Mouse (Mus musculus) limb, embryonic 10.5 days (tissue): ENCODE results near the gene Fem1a. TPM values are rescaled to one million over a fixed set of nuclear protein-coding genes. Genes with fewer than 3 reads are reported as not detected.

Experiments
- DNase-seq: peaks from one replicate; pipeline ENCODE4 v3.0.0-alpha.2; 2017; ENCODE audit warnings: low spot score
- H3K27ac ChIP-seq: fragments of 300-500 bp; sonication (generic); 2 replicates; pipeline ENCODE4 v1.5.1; 2016; ENCODE audit warnings: mild to moderate bottlenecking
- H3K27me3 ChIP-seq: fragments of 300-500 bp; sonication (generic); 2 replicates; pipeline ENCODE4 v1.6.1; 2016; ENCODE audit warnings: low read depth, mild to moderate bottlenecking; ENCODE audit not compliant: poor library complexity, severe bottlenecking
- H3K36me3 ChIP-seq: fragments of 300-500 bp; sonication (generic); 2 replicates; pipeline ENCODE4 v1.6.1; 2016; ENCODE audit warnings: mild to moderate bottlenecking, moderate library complexity
- H3K4me1 ChIP-seq: fragments of 300-500 bp; sonication (generic); 2 replicates; pipeline ENCODE4 v1.6.1; 2016
- H3K4me3 ChIP-seq: fragments of 300-500 bp; sonication (generic); 2 replicates; pipeline ENCODE4 v1.5.1; 2016; ENCODE audit warnings: mild to moderate bottlenecking, moderate library complexity
- H3K9me3 ChIP-seq: fragments of 300-500 bp; sonication (generic); replicated peaks from 2 replicates; pipeline ENCODE4 v1.6.1; 2016; ENCODE audit warnings: mild to moderate bottlenecking
- whole genome bisulfite sequencing: fragments of 180-500 bp; shearing (Covaris S2); methylation state at CpG from one replicate; pipeline ENCODE4 v1.1.7; 2016; 5-methylcytosine and 5-hydroxymethylcytosine counted together
- polyA plus RNA-seq: library from polyadenylated mRNA; unstranded; fragments of >200 nt; fragmentation: Nextera tagmentation; extraction: Ambion mirVana; gene quantifications from 2 replicates; pipeline ENCODE4 v1.2.1, GENCODE M21; 2016

The Fem1a gene
- polyA plus RNA-seq, 1 experiment from 2014 or later = 14.6 TPM

DNA sequence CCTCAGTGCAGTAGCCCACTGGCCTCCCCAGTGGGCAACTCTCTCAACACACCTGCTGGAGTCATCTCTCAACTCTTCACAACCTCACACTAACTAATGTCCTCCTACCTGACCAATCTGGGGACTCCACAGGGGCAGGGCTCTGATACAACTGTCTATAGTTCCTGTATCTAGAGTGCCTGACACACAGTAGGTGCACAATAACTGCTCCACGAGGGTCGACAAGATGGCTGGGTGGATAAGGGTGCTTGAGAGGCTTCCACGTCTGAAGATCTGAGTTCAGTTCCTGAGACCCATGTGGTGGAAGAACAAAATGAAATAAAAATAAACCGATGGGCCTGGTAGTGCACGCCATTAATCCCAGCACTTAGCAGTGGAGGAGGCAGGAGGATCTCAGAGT is 17.4 kb downstream of the Fem1a start:
- Histone ChIP-seq H3K27me3 (no peaks in the 10 kb centered on the region), H3K4me1 (peaks cover 37% of the 10 kb centered on the region), H3K27ac (no peak overlapping the region), H3K4me3 (no peak overlapping the region), H3K9me3 (no peaks in the 10 kb centered on the region), H3K36me3 (peaks cover 44% of the 10 kb centered on the region)
- no peak for DNase-seq
- WGBS = 90% methylated on average over 5 of the region's 5 CpGs

DNA sequence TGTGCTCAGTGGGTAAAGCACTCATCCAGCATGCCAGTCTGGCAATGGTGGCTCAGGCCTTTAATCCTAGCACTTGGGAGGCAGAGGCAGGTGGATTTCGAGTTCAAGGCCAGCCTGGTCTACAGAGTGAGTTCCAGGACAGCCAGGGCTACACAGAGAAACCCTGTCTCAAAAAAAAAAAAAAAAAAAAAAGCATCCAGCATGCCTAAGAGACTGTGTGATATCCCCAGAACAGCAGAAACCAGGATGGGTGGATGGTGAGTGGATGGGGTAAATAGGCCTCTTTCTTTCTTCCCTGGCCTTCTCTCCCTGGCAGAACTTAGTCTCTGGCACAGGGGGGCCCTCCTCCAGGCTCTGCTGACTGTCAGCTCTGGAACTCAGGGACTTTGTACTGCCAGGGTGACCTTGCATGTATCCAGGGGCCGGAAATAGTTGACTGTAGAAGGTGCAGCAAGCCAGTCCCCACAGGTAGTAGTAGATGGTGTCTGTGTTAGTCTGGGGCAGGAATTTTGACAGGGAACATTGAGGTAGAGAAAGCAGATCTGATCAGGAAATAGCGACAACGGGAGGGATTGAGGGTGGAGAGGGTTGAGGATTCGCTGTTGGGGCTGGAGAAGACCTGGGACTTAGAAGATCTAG is 19.4 kb downstream of the Fem1a start:
- H3K36me3 ChIP-seq = peaks cover 48% of the 10 kb centered on the region
- peak overlapping the region; percentile 81 for H3K27ac ChIP-seq
- no peak for DNase-seq
- H3K4me3 ChIP-seq = peak overlapping the region; percentile 60
- H3K9me3 ChIP-seq = no peaks in the 10 kb centered on the region
- H3K4me1 ChIP-seq = peaks cover 37% of the 10 kb centered on the region
- 31% methylated on average over 5 of the region's 5 CpGs for WGBS
- H3K27me3 ChIP-seq = no peaks in the 10 kb centered on the region

DNA sequence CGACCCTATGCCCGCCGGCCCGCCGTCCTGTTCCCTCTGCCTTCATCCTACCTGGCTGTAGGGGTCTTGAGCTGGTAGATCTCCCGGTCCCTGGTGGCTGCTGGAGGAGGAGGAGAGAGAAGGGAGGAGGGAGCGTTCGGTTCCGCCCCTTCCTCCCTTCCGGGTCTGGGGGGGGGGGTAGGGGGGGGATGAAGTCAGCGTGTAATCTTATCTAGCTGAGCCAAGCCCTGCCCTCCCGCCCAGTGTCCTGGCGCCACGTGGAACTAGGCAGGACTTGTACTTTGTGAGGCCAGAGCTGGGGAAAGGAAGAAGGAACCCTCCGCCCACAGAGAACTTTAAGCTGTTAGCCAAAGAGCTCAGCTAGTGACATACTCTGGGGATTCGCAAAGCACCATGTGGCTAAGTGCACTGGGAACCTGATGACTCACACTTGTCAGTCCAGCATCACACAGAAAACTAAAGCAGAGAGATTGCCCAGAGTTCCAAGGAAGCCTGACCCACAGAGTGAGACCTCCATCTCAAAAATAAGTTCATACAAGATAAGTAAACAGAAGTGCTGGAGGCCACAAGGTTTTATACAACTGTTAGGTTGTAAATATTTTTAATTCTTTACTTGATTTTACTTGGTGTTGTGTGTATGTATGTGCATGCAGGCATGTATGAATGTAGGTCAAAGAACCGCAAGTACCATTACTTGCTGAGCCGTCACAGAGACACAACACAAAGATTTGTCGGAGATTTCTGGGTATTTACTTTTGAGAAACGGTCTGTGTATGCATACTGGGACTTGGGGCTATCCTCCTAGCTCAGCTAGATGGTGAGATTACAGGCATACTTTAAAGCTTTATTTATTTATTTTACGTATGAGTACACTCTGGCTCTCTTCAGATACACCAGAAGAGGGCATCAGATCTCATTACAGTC is 20.3 kb downstream of the Fem1a start, which contains the start of gene Ticam1:
Gene Ticam1, minus strand, starts transcription at position 144 of the 924 bp plus-strand sequence.
- WGBS = 9% methylated on average over 21 of the region's 21 CpGs
- peak; percentile 95 for DNase-seq
- H3K36me3 ChIP-seq = peaks cover 48% of the 10 kb centered on the region
- H3K27ac ChIP-seq = peak within 1 kb of the TSS; percentile 81
- peak within 1 kb of the TSS; percentile 60 for H3K4me3 ChIP-seq
- peaks cover 41% of the 10 kb centered on the region for H3K4me1 ChIP-seq
- H3K27me3 ChIP-seq = no peaks in the 10 kb centered on the region
- H3K9me3 ChIP-seq = no peaks in the 10 kb centered on the region

DNA sequence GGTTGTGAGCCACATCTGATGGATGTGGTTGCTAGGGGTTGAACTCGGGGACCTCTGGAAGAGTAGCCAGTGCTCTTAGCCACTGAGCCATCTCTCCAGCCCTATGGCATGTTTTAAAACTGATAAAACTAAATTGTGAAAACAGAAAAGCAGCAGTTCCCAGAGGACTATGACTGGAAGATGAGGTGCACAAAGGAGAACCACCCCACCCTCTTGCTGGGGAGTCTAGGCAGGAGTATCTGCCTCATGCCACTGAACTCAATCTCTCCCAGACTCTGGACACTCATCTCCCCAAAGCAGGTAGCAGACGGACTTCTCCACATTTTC is 20.9 kb downstream of the Fem1a start:
- no peaks in the 10 kb centered on the region for H3K9me3 ChIP-seq
- H3K27ac ChIP-seq = peak overlapping the region; percentile 81
- DNase-seq = no peak
- peaks cover 46% of the 10 kb centered on the region for H3K36me3 ChIP-seq
- WGBS = 46% methylated on average over 2 of the region's 2 CpGs
- H3K4me3 ChIP-seq = peak overlapping the region; percentile 60
- no peaks in the 10 kb centered on the region for H3K27me3 ChIP-seq
- peaks cover 41% of the 10 kb centered on the region for H3K4me1 ChIP-seq

DNA sequence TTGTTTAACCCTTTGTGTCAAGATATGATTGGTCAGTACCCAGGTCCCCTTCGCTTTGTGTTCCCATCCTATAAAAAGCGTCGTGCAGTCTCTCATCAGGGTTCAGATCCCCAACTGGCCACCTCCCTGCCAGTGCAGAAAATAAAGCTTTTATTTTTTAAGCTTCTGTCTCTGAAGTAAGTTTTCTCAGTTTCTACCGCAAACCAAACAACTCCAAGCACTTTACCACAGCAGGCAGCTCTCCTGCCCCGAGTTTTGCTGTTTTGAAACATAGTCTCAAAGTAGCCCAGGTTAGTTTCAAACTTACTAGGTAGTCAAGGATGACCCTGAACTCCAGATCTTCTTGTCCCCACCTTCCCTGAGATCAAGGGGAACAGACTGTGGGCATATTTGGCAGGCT is 21.7 kb downstream of the Fem1a start:
- Histone ChIP-seq H3K4me1 (peaks cover 36% of the 10 kb centered on the region), H3K27ac (0 out of 2 replicates have a peak overlapping the region, but pooled peaks have one; percentile 2), H3K27me3 (no peaks in the 10 kb centered on the region), H3K36me3 (peaks cover 52% of the 10 kb centered on the region), H3K4me3 (no peak overlapping the region), H3K9me3 (no peaks in the 10 kb centered on the region)
- 94% methylated on average over 5 of the region's 5 CpGs for WGBS
- DNase-seq = no peak

DNA sequence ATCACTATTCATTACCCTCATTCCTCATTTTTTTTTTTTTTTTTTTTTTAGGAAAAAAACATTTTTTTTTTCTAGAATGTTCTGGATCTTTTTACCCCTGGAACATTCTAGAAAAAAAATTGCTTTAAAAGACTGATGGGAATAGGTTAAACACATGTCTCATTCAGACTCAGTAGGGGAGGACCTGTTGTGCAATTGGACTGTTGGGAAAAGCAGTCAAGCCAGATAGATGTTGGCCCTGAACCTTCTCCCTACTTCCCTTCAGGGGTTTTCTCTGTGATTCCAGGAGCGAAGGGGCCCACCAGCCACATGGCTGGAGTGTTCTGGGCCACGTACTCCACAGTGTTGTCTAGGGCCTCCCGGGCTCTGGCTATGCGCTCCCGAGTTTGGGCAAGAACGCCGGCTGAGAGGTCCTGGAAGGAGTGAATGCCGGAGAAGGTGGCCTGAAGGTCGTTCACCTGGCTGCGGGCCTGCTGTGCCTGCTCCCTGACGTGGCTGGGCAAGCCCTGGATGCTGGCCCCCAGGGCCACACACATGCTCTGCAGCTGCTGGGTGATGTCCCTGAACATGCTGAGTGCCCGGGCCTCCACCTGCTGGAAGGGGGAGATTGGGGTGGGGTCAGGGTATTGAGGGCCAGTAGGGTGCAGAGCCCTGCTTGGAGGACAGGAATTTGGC is 23.0 kb downstream of the Fem1a start:
- no peak overlapping the region for H3K27ac ChIP-seq
- peaks cover 56% of the 10 kb centered on the region for H3K36me3 ChIP-seq
- H3K4me3 ChIP-seq = no peak overlapping the region
- 91% methylated on average over 12 of the region's 12 CpGs for WGBS
- DNase-seq = no peak
- no peaks in the 10 kb centered on the region for H3K9me3 ChIP-seq
- peaks cover 32% of the 10 kb centered on the region for H3K4me1 ChIP-seq
- H3K27me3 ChIP-seq = no peaks in the 10 kb centered on the region

DNA sequence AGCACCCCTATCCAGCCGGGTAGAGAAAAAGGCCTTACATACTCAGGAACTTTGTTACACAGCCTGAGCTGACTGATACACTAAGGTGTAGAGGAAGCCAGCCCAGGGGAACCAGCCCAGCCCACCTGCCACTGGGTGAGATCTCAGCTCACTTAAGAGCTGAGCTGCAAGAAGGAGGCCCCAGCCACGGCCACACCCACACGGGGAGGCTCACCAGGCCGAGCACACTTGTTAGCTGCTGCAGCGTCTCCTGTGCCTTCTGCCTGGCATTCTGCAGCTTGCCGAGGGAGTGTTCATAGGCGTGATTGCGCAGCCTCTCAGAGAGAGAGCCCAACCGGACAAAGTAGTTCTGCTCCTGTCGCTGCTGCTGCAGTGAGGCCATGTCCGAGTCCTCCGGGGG is 24.6 kb downstream of the Fem1a start:
- Histone ChIP-seq H3K9me3 (no peaks in the 10 kb centered on the region), H3K4me1 (peaks cover 26% of the 10 kb centered on the region), H3K27me3 (no peaks in the 10 kb centered on the region), H3K36me3 (peaks cover 72% of the 10 kb centered on the region), H3K4me3 (no peak overlapping the region), H3K27ac (no peak overlapping the region)
- WGBS = 91% methylated on average over 12 of the region's 12 CpGs
- no peak for DNase-seq

DNA sequence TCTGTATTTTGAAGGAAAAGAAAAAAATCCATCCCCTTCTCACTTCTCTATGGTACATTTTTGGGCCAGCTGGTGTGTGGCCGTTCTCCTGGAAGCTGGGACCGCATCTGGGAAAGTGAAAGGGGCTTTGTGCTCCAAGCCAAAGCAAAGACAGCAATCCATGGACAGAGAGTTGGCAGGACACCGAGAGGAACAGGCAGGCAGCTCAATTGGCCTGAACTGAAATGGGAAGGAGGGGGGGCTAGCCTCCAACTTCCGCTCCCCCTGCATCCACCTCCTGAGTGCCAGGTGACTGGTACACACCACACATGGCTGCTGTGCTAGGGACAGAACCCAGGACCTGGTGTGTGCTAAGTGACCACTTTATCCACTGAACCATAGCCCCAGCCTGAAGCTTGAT is 26.2 kb downstream of the Fem1a start:
- no peaks in the 10 kb centered on the region for H3K27me3 ChIP-seq
- no peak overlapping the region for H3K27ac ChIP-seq
- peaks cover 14% of the 10 kb centered on the region for H3K4me1 ChIP-seq
- DNase-seq = no peak
- WGBS = 93% methylated on average over 4 of the region's 4 CpGs
- no peaks in the 10 kb centered on the region for H3K9me3 ChIP-seq
- no peak overlapping the region for H3K4me3 ChIP-seq
- peaks cover 86% of the 10 kb centered on the region for H3K36me3 ChIP-seq

DNA sequence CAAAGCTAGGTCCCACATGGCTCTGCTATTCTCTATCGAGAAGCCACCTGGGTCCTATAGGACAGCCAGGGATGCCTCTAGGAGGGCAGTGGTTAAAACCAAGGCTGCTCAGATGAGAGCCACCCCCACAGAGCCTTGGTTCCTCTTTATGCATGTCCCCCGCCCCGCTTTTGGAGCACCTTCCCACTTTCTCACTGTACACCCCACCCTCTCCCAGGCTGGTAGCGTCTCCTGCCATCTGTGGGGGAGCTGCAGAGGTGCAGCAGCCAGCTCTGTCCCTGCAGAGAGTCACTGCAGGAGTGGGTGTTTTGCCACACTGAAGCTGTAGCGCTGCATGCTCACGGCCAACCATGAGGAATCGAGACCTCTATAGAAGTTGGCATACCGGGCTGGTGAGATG is 26.7 kb downstream of the Fem1a start:
- Histone ChIP-seq H3K9me3 (no peaks in the 10 kb centered on the region), H3K27ac (no peak overlapping the region), H3K4me1 (peaks cover 19% of the 10 kb centered on the region), H3K27me3 (no peaks in the 10 kb centered on the region), H3K4me3 (no peak overlapping the region), H3K36me3 (peaks cover 86% of the 10 kb centered on the region)
- 92% methylated on average over 8 of the region's 8 CpGs for WGBS
- DNase-seq = no peak

DNA sequence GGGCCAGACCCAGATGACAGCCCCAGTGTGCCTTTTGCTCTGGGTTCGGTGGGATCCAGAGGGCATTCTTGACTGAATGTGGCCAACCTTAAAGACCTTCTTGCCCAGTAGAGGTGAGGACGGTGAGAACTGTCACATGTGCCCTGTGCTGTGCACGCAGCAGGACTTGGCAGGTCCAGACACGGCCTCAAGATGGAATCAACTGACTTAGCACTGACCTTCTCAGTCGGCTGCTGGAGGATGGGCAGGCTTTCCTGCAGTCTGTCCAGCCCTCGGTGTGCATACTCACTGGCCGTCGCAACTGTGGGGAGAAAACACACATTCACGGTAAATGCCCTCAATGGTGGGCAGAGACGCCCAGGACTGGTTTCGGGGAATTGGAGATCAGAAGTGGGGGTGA is 29.4 kb downstream of the Fem1a start:
- WGBS = 97% methylated on average over 11 of the region's 11 CpGs

DNA sequence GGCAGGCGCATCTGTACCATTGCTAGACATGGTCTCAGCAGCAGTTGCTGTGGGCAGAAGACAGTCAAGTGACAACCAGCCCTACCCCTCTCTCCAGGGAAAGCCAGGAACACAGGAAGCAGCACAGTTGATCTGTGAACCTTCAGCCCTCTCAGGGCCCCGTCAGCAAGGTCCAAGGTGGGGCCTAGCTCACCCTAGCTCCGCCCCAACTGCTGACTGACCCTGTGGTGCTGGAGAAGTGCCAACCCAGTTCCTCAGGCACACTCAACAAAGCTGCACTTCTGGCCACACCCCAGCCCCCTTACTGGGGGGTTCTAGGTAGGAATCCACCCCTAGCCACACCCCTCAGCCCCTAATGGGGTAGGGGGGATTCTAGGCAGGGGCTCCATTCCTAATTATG is 31.2 kb downstream of the Fem1a start:
- H3K9me3 ChIP-seq = no peaks in the 10 kb centered on the region
- peak overlapping the region; percentile 89 for H3K27ac ChIP-seq
- peaks cover 47% of the 10 kb centered on the region for H3K36me3 ChIP-seq
- no peak for DNase-seq
- no peaks in the 10 kb centered on the region for H3K27me3 ChIP-seq
- WGBS = 62% methylated on average over 3 of the region's 3 CpGs
- no peak overlapping the region; the same call in 1 of the 2 replicates for H3K4me3 ChIP-seq
- peaks cover 51% of the 10 kb centered on the region for H3K4me1 ChIP-seq

More for the DNA sequence above, 29.4 kb downstream of the Fem1a start:
- no peak overlapping the region for H3K4me3 ChIP-seq
- H3K27ac ChIP-seq = no peak overlapping the region
- no peak for DNase-seq
- no peaks in the 10 kb centered on the region for H3K9me3 ChIP-seq
- H3K4me1 ChIP-seq = peaks cover 36% of the 10 kb centered on the region
- peaks cover 62% of the 10 kb centered on the region for H3K36me3 ChIP-seq
- no peaks in the 10 kb centered on the region for H3K27me3 ChIP-seq

DNA sequence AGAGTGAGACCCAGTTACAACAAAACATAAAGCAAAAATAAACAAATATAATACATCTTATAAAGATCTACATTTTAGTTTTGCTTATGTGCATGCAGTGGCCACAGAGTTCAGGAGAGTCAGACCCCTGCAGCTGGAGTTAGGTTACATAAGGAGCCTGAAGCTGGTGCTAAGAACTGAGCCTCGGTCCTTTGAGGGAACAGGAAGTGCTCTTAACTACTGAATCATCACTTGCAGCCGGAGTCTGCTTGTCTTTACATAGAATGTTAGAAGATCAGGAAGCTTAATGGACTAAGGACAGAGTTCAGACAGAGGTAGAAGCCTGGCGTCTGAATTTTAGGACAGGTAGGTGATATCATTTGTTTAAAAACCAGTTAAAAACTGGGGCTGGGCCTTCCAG is 32.3 kb downstream of the Fem1a start:
- H3K36me3 ChIP-seq = peaks cover 38% of the 10 kb centered on the region
- no peaks in the 10 kb centered on the region for H3K9me3 ChIP-seq
- 42% methylated on average over 3 of the region's 3 CpGs for WGBS
- H3K4me3 ChIP-seq = peak overlapping the region; percentile 61
- peak overlapping the region; percentile 89 for H3K27ac ChIP-seq
- no peaks in the 10 kb centered on the region for H3K27me3 ChIP-seq
- DNase-seq = no peak
- peaks cover 52% of the 10 kb centered on the region for H3K4me1 ChIP-seq
